Mouse (Mus musculus) embryonic facial prominence, embryonic 14.5 days (tissue): Measurements from ENCODE around the gene Wdr74. TPM values are rescaled to one million over a fixed set of nuclear protein-coding genes. Genes with fewer than 3 reads are reported as not detected.

Experiments
- ATAC-seq: fragments of 200-750 bp; cut with Nextera tagmentation; 2 replicates; pipeline ENCODE4 v1.8.0; 2017; ENCODE audit warnings: low read depth, moderate number of reproducible peaks, moderate TSS enrichment
- DNase-seq: peaks from one replicate; pipeline ENCODE4 v3.0.0-alpha.2; 2015; ENCODE audit warnings: low spot score
- H3K27ac ChIP-seq: fragments of 300-500 bp; sonication (generic); replicated peaks from 2 replicates; pipeline ENCODE4 v1.5.1; 2014; ENCODE audit warnings: low read depth, mild to moderate bottlenecking, low read length, moderate library complexity
- H3K27me3 ChIP-seq: fragments of 300-500 bp; sonication (generic); replicated peaks from 2 replicates; pipeline ENCODE4 v1.6.1; 2014; ENCODE audit warnings: low read length; ENCODE audit not compliant: control insufficient read depth, insufficient read depth
- H3K36me3 ChIP-seq: fragments of 300-500 bp; sonication (generic); 2 replicates; pipeline ENCODE4 v1.6.1; 2014; ENCODE audit warnings: low read length, mixed read lengths; ENCODE audit not compliant: control insufficient read depth, insufficient read depth
- H3K4me1 ChIP-seq: fragments of 300-500 bp; sonication (generic); 2 replicates; pipeline ENCODE4 v1.6.1; 2014; ENCODE audit warnings: antibody characterized with exemption, low read length; ENCODE audit not compliant: control insufficient read depth, insufficient read depth
- H3K4me2 ChIP-seq: fragments of 300-500 bp; sonication (generic); 2 replicates; pipeline ENCODE4 v1.6.1; 2014; ENCODE audit warnings: low read depth, mild to moderate bottlenecking, low read length, moderate library complexity, mixed read lengths
- H3K4me3 ChIP-seq: fragments of 300-500 bp; sonication (generic); 2 replicates; pipeline ENCODE4 v1.5.1; 2014; ENCODE audit warnings: low read depth, mild to moderate bottlenecking, low read length
- H3K9ac ChIP-seq: fragments of 300-500 bp; sonication (generic); 2 replicates; pipeline ENCODE4 v1.6.1; 2014; ENCODE audit warnings: low read depth, mild to moderate bottlenecking, low read length, moderate library complexity, mixed read lengths
- H3K9me3 ChIP-seq: fragments of 300-500 bp; sonication (generic); 2 replicates; pipeline ENCODE4 v1.6.1; 2016; ENCODE audit warnings: low read length; ENCODE audit not compliant: control insufficient read depth
- WGBS: fragments of 180-500 bp; shearing (Covaris S2); extraction: QIAGEN DNeasy Blood & Tissue Kit; methylation state at CpG from one replicate; pipeline ENCODE4 v1.1.7; 2014; 5-methylcytosine and 5-hydroxymethylcytosine counted together
- microRNA-seq: library from miRNA; unstranded; fragments of <30 nt; microRNA quantifications from one replicate; pipeline ENCODE4, GENCODE M21; 2016; ENCODE audit warnings: borderline number of aligned reads
- polyA plus RNA-seq: library from polyadenylated mRNA; unstranded; fragments of >200 nt; fragmentation: Nextera tagmentation; extraction: Ambion mirVana; gene quantifications from 2 replicates; pipeline ENCODE4 v1.2.1, GENCODE M21; 2014

Gene Wdr74
- polyA plus RNA-seq, 1 experiment from 2014 or later, result 76.6 TPM

GRCm38 (mm10) chr19:8790171-8790570 is 54.5 kb downstream of the Wdr74 start:
- Histone ChIP-seq H3K27ac (no peak overlapping the region), H3K4me1 (peaks cover 3% of the 10 kb centered on the region; the same call in 1 of the 2 replicates), H3K9ac (no peak overlapping the region), H3K4me2 (no peak overlapping the region), H3K9me3 (0 out of 2 replicates have a peak, but pooled peaks cover 2% of the 10 kb centered on the region), H3K27me3 (no peaks in the 10 kb centered on the region), H3K36me3 (peaks cover 30% of the 10 kb centered on the region), H3K4me3 (no peak overlapping the region)
- ATAC-seq, result no peak
- DNase-seq, result no peak
- WGBS, result 83% methylated on average over 7 of the region's 7 CpGs

Small RNA genes lying within 50 kb of the gene (microRNA-seq; reads per million reads assigned to microRNA genes)
- not detected for gene Mir6992

Other genes starting within 250 kb of the Wdr74 start
- 0.59 and 1.3 TPM in 2 replicates for gene Slc22a8, start 144.6 kb upstream of the Wdr74 start, polyA plus RNA-seq
- 0.67 and 1.1 TPM in 2 replicates for gene Slc22a6, start 117.8 kb upstream of the Wdr74 start, polyA plus RNA-seq
- 0.35 and 0.45 TPM in 2 replicates for gene Chrm1, start 72.0 kb upstream of the Wdr74 start, polyA plus RNA-seq
- 100 and 107 TPM in 2 replicates for gene Slc3a2, start 12.5 kb upstream of the Wdr74 start, polyA plus RNA-seq
- 0.85 and 1.9 TPM in 2 replicates for gene 1700092M07Rik, start 4.9 kb downstream of the Wdr74 start, polyA plus RNA-seq
- 140 and 142 TPM in 2 replicates for gene Stx5a, start 5.6 kb downstream of the Wdr74 start, polyA plus RNA-seq
- gene Nxf1, start 21.2 kb downstream of the Wdr74 start, polyA plus RNA-seq, result 152 and 171 TPM in 2 replicates
- 173 and 194 TPM in 2 replicates for gene Tmem223, start 35.2 kb downstream of the Wdr74 start, polyA plus RNA-seq
- 74.9 and 90.3 TPM in 2 replicates for gene Tmem179b, start 38.6 kb downstream of the Wdr74 start, polyA plus RNA-seq
- 16.5 and 18.1 TPM in 2 replicates for gene Taf6l, start 50.6 kb downstream of the Wdr74 start, polyA plus RNA-seq
- gene Polr2g, start 62.8 kb downstream of the Wdr74 start, polyA plus RNA-seq, result 151 and 157 TPM in 2 replicates
- 5.2 and 5.5 TPM in 2 replicates for gene Zbtb3, start 66.7 kb downstream of the Wdr74 start, polyA plus RNA-seq
- 38.4 and 40.8 TPM in 2 replicates for gene Ttc9c, start 83.5 kb downstream of the Wdr74 start, polyA plus RNA-seq
- gene Hnrnpul2, start 84.2 kb downstream of the Wdr74 start, polyA plus RNA-seq, result 7.8 and 9.2 TPM in 2 replicates
- gene AC129217.1, start 93.9 kb downstream of the Wdr74 start, polyA plus RNA-seq, result not detected in 2 replicates
- gene Bscl2, start 101.6 kb downstream of the Wdr74 start, polyA plus RNA-seq, result 44.9 and 47.3 TPM in 2 replicates
- gene Gng3, start 103.4 kb downstream of the Wdr74 start, polyA plus RNA-seq, result 22.2 and 24.6 TPM in 2 replicates
- gene Lrrn4cl, start 114.9 kb downstream of the Wdr74 start, polyA plus RNA-seq, result 1.6 and 2.4 TPM in 2 replicates
- gene Ubxn1, start 135.7 kb downstream of the Wdr74 start, polyA plus RNA-seq, result 144 and 149 TPM in 2 replicates
- 53.8 and 57.5 TPM in 2 replicates for gene Uqcc3, start 145.1 kb downstream of the Wdr74 start, polyA plus RNA-seq
- gene Lbhd1, start 147.9 kb downstream of the Wdr74 start, polyA plus RNA-seq, result 60.2 and 68.8 TPM in 2 replicates
- not detected in 2 replicates for gene Gm49403, start 148.1 kb downstream of the Wdr74 start, polyA plus RNA-seq
- gene 1810009A15Rik, start 153.0 kb downstream of the Wdr74 start, polyA plus RNA-seq, result 77.4 and 86.6 TPM in 2 replicates
- gene Gm49416, start 153.1 kb downstream of the Wdr74 start, polyA plus RNA-seq, result not detected in 2 replicates
- gene Ints5, start 157.2 kb downstream of the Wdr74 start, polyA plus RNA-seq, result 34.8 and 35.1 TPM in 2 replicates
- gene Ganab, start 162.2 kb downstream of the Wdr74 start, polyA plus RNA-seq, result 99.2 and 103 TPM in 2 replicates
- gene B3gat3, start 184.5 kb downstream of the Wdr74 start, polyA plus RNA-seq, result 42.3 and 42.4 TPM in 2 replicates
- 2.2 and 2.5 TPM in 2 replicates for gene Rom1, start 193.5 kb downstream of the Wdr74 start, polyA plus RNA-seq
- gene Eml3, start 193.7 kb downstream of the Wdr74 start, polyA plus RNA-seq, result 18.2 and 20.4 TPM in 2 replicates
- gene Mta2, start 206.0 kb downstream of the Wdr74 start, polyA plus RNA-seq, result 39.7 and 43.6 TPM in 2 replicates
- gene Tut1, start 218.0 kb downstream of the Wdr74 start, polyA plus RNA-seq, result 24.7 and 27.8 TPM in 2 replicates
- gene Eef1g, start 231.2 kb downstream of the Wdr74 start, polyA plus RNA-seq, result 469 and 503 TPM in 2 replicates